Mouse (Mus musculus) liver, postnatal 0 days (tissue): ENCODE measurements around the gene Ccdc63. TPM values are rescaled to one million over a fixed set of nuclear protein-coding genes. Genes with fewer than 3 reads are reported as not detected.
A peak's percentile ranks its signal among the peaks of the same experiment; 100 is the strongest.
"Not testable (repeated sequence)": the region's sequence is repeated elsewhere in the genome, so short reads cannot be mapped to it uniquely, and the experiment has no call there.

Experiments used
- ATAC-seq: fragments of 200-750 bp; cut with Nextera tagmentation; 2 replicates; pipeline ENCODE4 v1.8.0; 2017; ENCODE audit warnings: mild to moderate bottlenecking, moderate library complexity
- DNase-seq: peaks from one replicate; pipeline ENCODE4 v3.0.0-alpha.2; 2016
- H3K27ac ChIP-seq: fragments of 300-500 bp; sonication (generic); 2 replicates; pipeline ENCODE4 v1.5.1; 2014; ENCODE audit warnings: antibody characterized with exemption, moderate library complexity, mild to moderate bottlenecking, low read depth
- H3K27me3 ChIP-seq: fragments of 300-500 bp; sonication (generic); 2 replicates; pipeline ENCODE4 v1.6.1; 2014; ENCODE audit warnings: low read length, control low read depth, mixed read lengths; ENCODE audit not compliant: insufficient read depth
- H3K36me3 ChIP-seq: fragments of 300-500 bp; sonication (generic); replicated peaks from 2 replicates; pipeline ENCODE4 v1.6.1; 2014; ENCODE audit warnings: mild to moderate bottlenecking, control low read depth, low read length, moderate library complexity, mixed read lengths; ENCODE audit not compliant: insufficient read depth
- H3K4me1 ChIP-seq: fragments of 300-500 bp; sonication (generic); 2 replicates; pipeline ENCODE4 v1.6.1; 2014; ENCODE audit warnings: antibody characterized with exemption, mild to moderate bottlenecking, control low read depth; ENCODE audit not compliant: insufficient read depth
- H3K4me2 ChIP-seq: fragments of 300-500 bp; sonication (generic); 2 replicates; pipeline ENCODE4 v1.6.1; 2014; ENCODE audit warnings: low read depth, mild to moderate bottlenecking, low read length, moderate library complexity, mixed read lengths
- H3K4me3 ChIP-seq: fragments of 300-500 bp; sonication (generic); 2 replicates; pipeline ENCODE4 v1.5.1; 2014; ENCODE audit warnings: low read depth, low read length
- H3K9ac ChIP-seq: fragments of 300-500 bp; sonication (generic); replicated peaks from 2 replicates; pipeline ENCODE4 v1.6.1; 2014; ENCODE audit warnings: mild to moderate bottlenecking, moderate library complexity
- H3K9me3 ChIP-seq: fragments of 300-500 bp; sonication (generic); 2 replicates; pipeline ENCODE4 v1.6.1; 2016; ENCODE audit warnings: mild to moderate bottlenecking, control low read depth, low read length, mixed read lengths
- CTCF ChIP-seq: sonication (generic); IDR thresholded peaks from 2 replicates; pipeline ENCODE4 v1.5.1; 2016; ENCODE audit warnings: antibody characterized with exemption, low read depth
- EP300 ChIP-seq: IDR thresholded peaks from 2 replicates; pipeline ENCODE4 v1.6.1; 2016; ENCODE audit warnings: antibody characterized with exemption, low read depth, mild to moderate bottlenecking
- WGBS: fragments of 180-500 bp; shearing (Covaris S2); extraction: QIAGEN DNeasy Blood & Tissue Kit; methylation state at CpG from one replicate; pipeline ENCODE4 v1.1.7; 2014; ENCODE audit not compliant: insufficient replicate concordance; 5-methylcytosine and 5-hydroxymethylcytosine counted together
- polyA plus RNA-seq: library from polyadenylated mRNA; unstranded; fragments of >200 nt; fragmentation: Nextera tagmentation; extraction: Ambion mirVana; gene quantifications from 2 replicates; pipeline ENCODE4 v1.2.1, GENCODE M21; 2015

The Ccdc63 gene
- polyA plus RNA-seq, 1 experiment from 2014 or later = 0.13 TPM

- WGBS = 24% methylated on average over 15 of the region's 15 CpGs
- Histone ChIP-seq H3K27me3 (no peaks in the 10 kb centered on the region), H3K36me3 (no peaks in the 10 kb centered on the region), H3K27ac (peak overlapping the region; percentile 92), H3K4me2 (peak overlapping the region; percentile 75), H3K4me3 (peak overlapping the region; percentile 51), H3K9ac (peak overlapping the region; percentile 46), H3K4me1 (peaks cover 14% of the 10 kb centered on the region), H3K9me3 (no peaks in the 10 kb centered on the region)
- TF ChIP-seq EP300 (no peak), CTCF (peak; percentile 16; the same call in 1 of the 2 replicates)
- DNase-seq (peak; percentile 73), ATAC-seq (peak; percentile 82)
Observed at GRCm38 (mm10) chr5:122145381-122146055, 4.9 kb upstream of the Ccdc63 start.

- no peak for TF ChIP-seq CTCF
- no peak for TF ChIP-seq EP300
- peak overlapping the region; percentile 75 for H3K4me2 ChIP-seq
- ATAC-seq (no peak), DNase-seq (no peak)
- no peaks in the 10 kb centered on the region for H3K27me3 ChIP-seq
- peaks cover 14% of the 10 kb centered on the region for H3K4me1 ChIP-seq
- H3K27ac ChIP-seq = peak overlapping the region; percentile 92
- WGBS = 70% methylated on average over 4 of the region's 4 CpGs
- H3K4me3 ChIP-seq = peak overlapping the region; percentile 51; the same call in 1 of the 2 replicates
- H3K36me3 ChIP-seq = no peaks in the 10 kb centered on the region
- no peak overlapping the region; the same call in 1 of the 2 replicates for H3K9ac ChIP-seq
- H3K9me3 ChIP-seq = no peaks in the 10 kb centered on the region
Observed at GRCm38 (mm10) chr5:122144825-122145224, 4.2 kb upstream of the Ccdc63 start.

- no peaks in the 10 kb centered on the region for H3K9me3 ChIP-seq
- no peak overlapping the region for H3K27ac ChIP-seq
- ATAC-seq (no peak), DNase-seq (no peak)
- no peak overlapping the region for H3K4me3 ChIP-seq
- no peak for TF ChIP-seq CTCF
- no peak for TF ChIP-seq EP300
- no peaks in the 10 kb centered on the region for H3K27me3 ChIP-seq
- WGBS = 76% methylated on average over 15 of the region's 15 CpGs
- H3K4me1 ChIP-seq = peaks cover 14% of the 10 kb centered on the region
- no peak overlapping the region for H3K9ac ChIP-seq
- H3K36me3 ChIP-seq = no peaks in the 10 kb centered on the region
- no peak overlapping the region for H3K4me2 ChIP-seq
Observed at GRCm38 (mm10) chr5:122143543-122143942, 2.9 kb upstream of the Ccdc63 start.

GRCm38 (mm10) chr5:122142230-122142992 is 1.8 kb upstream of the Ccdc63 start:
- Histone ChIP-seq H3K9me3 (no peaks in the 10 kb centered on the region), H3K9ac (no peak overlapping the region), H3K27me3 (no peaks in the 10 kb centered on the region), H3K27ac (no peak overlapping the region), H3K36me3 (no peaks in the 10 kb centered on the region), H3K4me3 (no peak overlapping the region), H3K4me1 (peaks cover 14% of the 10 kb centered on the region), H3K4me2 (peak overlapping the region; percentile 26)
- TF ChIP-seq CTCF (peak; percentile 83), EP300 (no peak)
- ATAC-seq (peak; percentile 32; the same call in 1 of the 2 replicates), DNase-seq (peak; percentile 78)
- 29% methylated on average over 8 of the region's 8 CpGs for WGBS

GRCm38 (mm10) chr5:122139771-122140170 is 852 bp downstream of the Ccdc63 start:
- H3K4me1 ChIP-seq = peaks cover 16% of the 10 kb centered on the region
- H3K4me3 ChIP-seq, ATAC-seq, H3K9me3 ChIP-seq, DNase-seq, H3K9ac ChIP-seq, H3K4me2 ChIP-seq, H3K27me3 ChIP-seq, H3K36me3 ChIP-seq, H3K27ac ChIP-seq: not testable (repeated sequence)
- WGBS = 60% methylated on average over 2 of the region's 2 CpGs

GRCm38 (mm10) chr5:122138856-122139255 is 1.8 kb downstream of the Ccdc63 start:
- no peaks in the 10 kb centered on the region for H3K9me3 ChIP-seq
- 73% methylated on average over 15 of the region's 15 CpGs for WGBS
- no peak overlapping the region for H3K27ac ChIP-seq
- DNase-seq (no peak), ATAC-seq (no peak)
- H3K27me3 ChIP-seq = no peaks in the 10 kb centered on the region
- H3K9ac ChIP-seq = no peak overlapping the region
- TF ChIP-seq EP300 = no peak
- no peak for TF ChIP-seq CTCF
- no peak overlapping the region for H3K4me2 ChIP-seq
- H3K36me3 ChIP-seq = no peaks in the 10 kb centered on the region
- no peak overlapping the region for H3K4me3 ChIP-seq
- H3K4me1 ChIP-seq = peaks cover 13% of the 10 kb centered on the region
